Mouse (Mus musculus): ENCODE results near the gene Pak2. TPM values are rescaled to one million over a fixed set of nuclear protein-coding genes. Genes with fewer than 3 reads are reported as not detected.
A peak's percentile ranks its signal among the peaks of the same experiment; 100 is the strongest.

The Pak2 gene
- polyA plus RNA-seq, 1 experiment = 22.5 TPM

DNA sequence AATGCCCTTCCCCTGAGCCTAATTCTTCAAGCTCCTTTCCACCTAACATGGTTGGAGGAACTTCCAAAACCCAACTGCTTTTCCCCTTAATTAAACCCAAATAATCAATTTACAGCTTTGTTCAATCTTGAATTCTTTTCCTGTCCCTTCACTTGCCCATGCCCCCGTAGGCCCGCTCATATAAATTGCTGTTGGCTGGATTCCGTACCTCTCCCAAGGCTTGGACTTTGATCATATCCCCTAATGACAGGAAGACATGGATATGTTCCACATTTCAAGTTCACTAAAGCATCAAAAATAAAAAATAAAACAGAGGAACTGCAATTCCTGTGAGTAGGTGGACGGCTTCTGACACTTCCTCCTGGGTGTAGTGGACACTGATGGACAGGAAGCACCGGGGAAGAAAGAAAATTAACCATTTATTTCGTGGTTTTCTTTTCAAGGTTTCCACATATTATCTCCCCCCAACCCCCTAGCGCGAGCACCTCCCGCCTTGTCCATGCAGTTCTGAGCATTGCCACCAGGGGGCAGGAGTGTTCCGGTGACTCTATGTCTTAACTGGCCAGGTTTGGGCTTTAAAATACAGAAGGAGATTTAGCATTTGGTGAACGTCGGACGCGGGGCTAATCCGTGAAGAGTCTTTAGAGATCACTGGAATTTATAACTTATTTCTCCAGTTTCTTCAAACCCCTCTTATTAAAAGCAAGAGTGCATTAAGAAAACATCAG lies 36.0 kb upstream of the Pak2 start:
- Histone ChIP-seq H3K27ac (ENCODE audit: insufficient read depth, low read length) (no peak overlapping the region), H3K4me3 (replicated peaks; ENCODE audit: insufficient read depth, low read depth, low read length) (no peak overlapping the region), H3K27me3 (ENCODE audit: control insufficient read depth, insufficient read depth, low read length) (no peaks in the 10 kb centered on the region), H3K4me1 (ENCODE audit: control insufficient read depth, insufficient read depth, low read length) (no peaks in the 10 kb centered on the region)
- 19% methylated on average over 15 of the region's 15 CpGs for WGBS
- TF ChIP-seq CTCF (IDR thresholded peaks at IDR 0.05; ENCODE audit: borderline replicate concordance, insufficient read depth, low read depth, low read length) (peak; percentile 90), POLR2A (IDR thresholded peaks at IDR 0.05; ENCODE audit: borderline replicate concordance, insufficient read depth, low read length) (no peak)
- peak; percentile 71 to 88 for DNase-seq

GRCm38 (mm10) chr16:32114406-32114805 lies 35.3 kb upstream of the Pak2 start:
- Histone ChIP-seq H3K4me1 (ENCODE audit: control insufficient read depth, insufficient read depth, low read length) (no peaks in the 10 kb centered on the region), H3K27me3 (ENCODE audit: control insufficient read depth, insufficient read depth, low read length) (no peaks in the 10 kb centered on the region), H3K4me3 (replicated peaks; ENCODE audit: insufficient read depth, low read depth, low read length) (no peak overlapping the region), H3K27ac (ENCODE audit: insufficient read depth, low read length) (no peak overlapping the region)
- DNase-seq = no peak
- TF ChIP-seq POLR2A (IDR thresholded peaks at IDR 0.05; ENCODE audit: borderline replicate concordance, insufficient read depth, low read length) = no peak
- no peak for TF ChIP-seq CTCF (IDR thresholded peaks at IDR 0.05; ENCODE audit: borderline replicate concordance, insufficient read depth, low read depth, low read length)
- WGBS = 90% methylated on average over 10 of the region's 10 CpGs

- TF ChIP-seq CTCF (IDR thresholded peaks at IDR 0.05; ENCODE audit: borderline replicate concordance, insufficient read depth, low read depth, low read length) (no peak), POLR2A (IDR thresholded peaks at IDR 0.05; ENCODE audit: borderline replicate concordance, insufficient read depth, low read length) (no peak)
- DNase-seq = peak in 1 of 2 experiments; percentile 11
- H3K4me3 ChIP-seq (replicated peaks; ENCODE audit: insufficient read depth, low read depth, low read length) = no peak overlapping the region
- no peak overlapping the region for H3K27ac ChIP-seq (ENCODE audit: insufficient read depth, low read length)
- H3K4me1 ChIP-seq (ENCODE audit: control insufficient read depth, insufficient read depth, low read length) = no peaks in the 10 kb centered on the region
- 56% methylated on average over 23 of the region's 23 CpGs for WGBS
- no peaks in the 10 kb centered on the region for H3K27me3 ChIP-seq (ENCODE audit: control insufficient read depth, insufficient read depth, low read length)
These were observed 34.5 kb upstream of the Pak2 start for GRCm38 (mm10) chr16:32113541-32114218.

GRCm38 (mm10) chr16:32110951-32111699 lies 32.0 kb upstream of the Pak2 start:
- Histone ChIP-seq H3K4me1 (ENCODE audit: control insufficient read depth, insufficient read depth, low read length) (no peaks in the 10 kb centered on the region), H3K27me3 (ENCODE audit: control insufficient read depth, insufficient read depth, low read length) (no peaks in the 10 kb centered on the region), H3K27ac (ENCODE audit: insufficient read depth, low read length) (no peak overlapping the region), H3K4me3 (replicated peaks; ENCODE audit: insufficient read depth, low read depth, low read length) (no peak overlapping the region)
- WGBS = 61% methylated on average over 15 of the region's 15 CpGs
- TF ChIP-seq POLR2A (IDR thresholded peaks at IDR 0.05; ENCODE audit: borderline replicate concordance, insufficient read depth, low read length) (no peak), CTCF (IDR thresholded peaks at IDR 0.05; ENCODE audit: borderline replicate concordance, insufficient read depth, low read depth, low read length) (no peak)
- peak in 1 of 2 experiments; percentile 23 for DNase-seq

DNA sequence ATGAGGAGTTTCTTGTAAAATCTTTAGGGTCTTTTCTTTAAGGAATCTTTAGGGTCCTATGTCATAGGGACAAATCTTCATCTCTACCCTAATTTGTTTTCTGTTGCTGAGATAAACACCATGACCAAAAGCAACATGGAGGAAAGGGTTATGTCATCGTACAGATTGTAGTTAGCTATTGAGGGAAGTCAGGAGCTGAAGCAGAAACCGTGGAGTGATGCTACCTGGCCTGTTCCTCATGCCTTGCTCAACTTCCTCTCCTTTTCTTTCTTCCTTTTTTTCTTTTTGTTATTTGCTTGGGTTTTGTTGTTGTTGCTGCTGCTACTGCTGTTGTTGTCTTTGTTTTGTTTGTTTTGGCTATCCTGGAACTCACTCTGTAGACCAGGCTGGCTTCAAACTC lies 29.4 kb upstream of the Pak2 start:
- no peak for DNase-seq
- Histone ChIP-seq H3K4me3 (replicated peaks; ENCODE audit: insufficient read depth, low read depth, low read length) (no peak overlapping the region), H3K27ac (ENCODE audit: insufficient read depth, low read length) (no peak overlapping the region), H3K4me1 (ENCODE audit: control insufficient read depth, insufficient read depth, low read length) (no peaks in the 10 kb centered on the region), H3K27me3 (ENCODE audit: control insufficient read depth, insufficient read depth, low read length) (no peaks in the 10 kb centered on the region)
- WGBS = 89% methylated on average over 2 of the region's 2 CpGs
- no peak for TF ChIP-seq CTCF (IDR thresholded peaks at IDR 0.05; ENCODE audit: borderline replicate concordance, insufficient read depth, low read depth, low read length)

GRCm38 (mm10) chr16:32108170-32108569 lies 29.0 kb upstream of the Pak2 start:
- Histone ChIP-seq H3K4me3 (replicated peaks; ENCODE audit: insufficient read depth, low read depth, low read length) (no peak overlapping the region), H3K27ac (ENCODE audit: insufficient read depth, low read length) (no peak overlapping the region), H3K27me3 (ENCODE audit: control insufficient read depth, insufficient read depth, low read length) (no peaks in the 10 kb centered on the region), H3K4me1 (ENCODE audit: control insufficient read depth, insufficient read depth, low read length) (no peaks in the 10 kb centered on the region)
- TF ChIP-seq CTCF (IDR thresholded peaks at IDR 0.05; ENCODE audit: borderline replicate concordance, insufficient read depth, low read depth, low read length) (no peak), POLR2A (IDR thresholded peaks at IDR 0.05; ENCODE audit: borderline replicate concordance, insufficient read depth, low read length) (no peak)
- WGBS = 78% methylated on average over 7 of the region's 7 CpGs
- DNase-seq = no peak

GRCm38 (mm10) chr16:32107342-32108045 lies 28.4 kb upstream of the Pak2 start:
- no peak overlapping the region for H3K27ac ChIP-seq (ENCODE audit: insufficient read depth, low read length)
- no peak for DNase-seq
- H3K4me3 ChIP-seq (replicated peaks; ENCODE audit: insufficient read depth, low read depth, low read length) = no peak overlapping the region
- H3K4me1 ChIP-seq (ENCODE audit: control insufficient read depth, insufficient read depth, low read length) = no peaks in the 10 kb centered on the region
- 97% methylated on average over 12 of the region's 12 CpGs for WGBS
- TF ChIP-seq CTCF (IDR thresholded peaks at IDR 0.05; ENCODE audit: borderline replicate concordance, insufficient read depth, low read depth, low read length) (no peak), POLR2A (IDR thresholded peaks at IDR 0.05; ENCODE audit: borderline replicate concordance, insufficient read depth, low read length) (no peak)
- no peaks in the 10 kb centered on the region for H3K27me3 ChIP-seq (ENCODE audit: control insufficient read depth, insufficient read depth, low read length)

Measured in cerebellum, adult 2 months (tissue).